Mouse (Mus musculus): ENCODE measurements around the gene Slc35e3. TPM values are rescaled to one million over a fixed set of nuclear protein-coding genes. Genes with fewer than 3 reads are reported as not detected.

Gene Slc35e3
- polyA plus RNA-seq, 1 experiment from 2014 or later = 3.7 TPM

DNA sequence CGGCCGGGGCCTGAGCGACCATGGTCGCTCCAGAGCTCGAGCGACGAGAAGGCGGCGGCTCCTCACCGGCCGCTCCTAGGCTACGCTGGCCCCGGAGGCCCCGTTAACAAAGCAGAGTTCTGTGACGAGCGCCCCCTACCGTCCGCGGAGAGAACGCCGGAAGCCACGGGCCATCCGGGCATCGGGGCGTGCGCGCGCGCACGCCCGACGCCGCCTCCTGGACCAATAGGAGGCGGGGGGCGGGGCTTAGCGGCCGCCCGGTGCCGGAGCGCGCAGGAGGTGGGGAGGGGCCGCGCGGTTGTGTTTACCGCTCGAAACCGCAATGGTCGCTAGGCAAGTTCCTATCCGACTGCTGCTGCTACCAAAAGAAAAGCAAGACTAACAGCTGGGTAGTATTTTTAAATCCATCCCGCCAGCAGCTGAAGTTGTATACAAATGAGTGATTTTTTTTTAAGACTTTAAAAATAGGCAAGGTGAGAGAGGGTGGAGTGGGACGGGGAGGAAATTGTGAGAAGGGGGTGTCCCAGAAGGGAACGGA, 35.5 kb downstream of the Slc35e3 start, which contains the start of gene Mdm2:
Gene Mdm2 (minus strand): TSS at position 155 of the 538 bp plus-strand sequence.
- Histone ChIP-seq H3K36me3 (replicated peaks; ENCODE audit: insufficient read depth, low read length) (peaks cover 21% of the 10 kb centered on the region), H3K4me3 (ENCODE audit: low read depth, low read length) (peak within 1 kb of the TSS; percentile 88), H3K9me3 (ENCODE audit: low read length) (no peaks in the 10 kb centered on the region), H3K4me1 (ENCODE audit: insufficient read depth) (peaks cover 23% of the 10 kb centered on the region), H3K27ac (ENCODE audit: low read depth) (peak within 1 kb of the TSS; percentile 98), H3K27me3 (ENCODE audit: insufficient read depth, low read length) (no peaks in the 10 kb centered on the region), H3K4me2 (ENCODE audit: low read depth, low read length) (peak within 1 kb of the TSS; percentile 72), H3K9ac (replicated peaks) (peak within 1 kb of the TSS; percentile 96)
- ATAC-seq (peak; percentile 93), DNase-seq (peak; percentile 99)
- TF ChIP-seq EP300 (IDR thresholded peaks at IDR 0.05; ENCODE audit: low read depth) (no peak; the same call in 1 of the 2 replicates), CTCF (IDR thresholded peaks at IDR 0.05; ENCODE audit: low read depth) (peak; percentile 89)
- WGBS (ENCODE audit: insufficient replicate concordance) = under 1% methylated on average over 38 of the region's 52 CpGs

DNA sequence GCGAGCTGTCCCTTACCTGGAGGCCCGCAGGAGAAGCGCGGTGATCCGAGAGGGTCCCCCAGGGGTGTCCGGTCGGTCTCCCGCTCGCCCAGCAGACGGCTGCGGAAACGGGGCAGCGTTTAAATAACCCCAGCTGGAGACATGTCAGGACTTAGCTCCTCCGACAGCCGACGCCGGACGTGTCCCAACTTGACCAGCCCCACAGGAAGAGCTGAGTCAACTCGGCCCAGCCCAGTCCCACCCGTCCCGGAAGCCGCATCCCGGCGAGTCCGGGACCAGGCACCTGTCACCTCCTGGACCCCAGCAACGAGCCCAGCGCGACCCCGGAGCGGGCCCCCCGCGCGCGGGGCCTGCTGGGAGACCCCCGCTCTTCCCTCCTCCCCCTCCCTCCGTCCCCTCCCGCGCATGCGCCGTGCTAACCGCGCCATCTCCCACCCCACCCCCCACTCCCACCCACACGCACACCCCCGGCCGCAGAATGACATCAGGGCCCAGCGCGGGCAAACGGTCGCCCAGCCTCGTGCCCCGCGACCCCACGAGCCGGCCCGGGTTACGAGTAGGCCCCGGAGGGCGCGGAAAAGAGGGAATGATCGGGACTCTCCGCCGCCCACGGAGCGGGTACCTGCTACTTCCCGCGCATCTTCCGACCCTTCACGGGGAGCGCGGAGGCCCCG, 36.1 kb downstream of the Slc35e3 start:
- TF ChIP-seq EP300 (IDR thresholded peaks at IDR 0.05; ENCODE audit: low read depth) = no peak
- TF ChIP-seq CTCF (IDR thresholded peaks at IDR 0.05; ENCODE audit: low read depth) = no peak
- Histone ChIP-seq H3K9ac (replicated peaks) (peak overlapping the region; percentile 96), H3K9me3 (ENCODE audit: low read length) (no peaks in the 10 kb centered on the region), H3K36me3 (replicated peaks; ENCODE audit: insufficient read depth, low read length) (peaks cover 27% of the 10 kb centered on the region), H3K27me3 (ENCODE audit: insufficient read depth, low read length) (no peaks in the 10 kb centered on the region), H3K4me2 (ENCODE audit: low read depth, low read length) (peak overlapping the region; percentile 72), H3K4me1 (ENCODE audit: insufficient read depth) (peaks cover 23% of the 10 kb centered on the region), H3K4me3 (ENCODE audit: low read depth, low read length) (peak overlapping the region; percentile 88), H3K27ac (ENCODE audit: low read depth) (peak overlapping the region; percentile 98)
- DNase-seq (peak; percentile 86), ATAC-seq (peak; percentile 71)
- WGBS (ENCODE audit: insufficient replicate concordance) = under 1% methylated on average over 58 of the region's 71 CpGs

- ATAC-seq = no peak
- TF ChIP-seq EP300 (IDR thresholded peaks at IDR 0.05; ENCODE audit: low read depth) = no peak
- no peak for TF ChIP-seq CTCF (IDR thresholded peaks at IDR 0.05; ENCODE audit: low read depth)
- peaks cover 23% of the 10 kb centered on the region for H3K4me1 ChIP-seq (ENCODE audit: insufficient read depth)
Measured at GRCm38 (mm10) chr10:117709326-117709830, 36.8 kb downstream of the Slc35e3 start.

GRCm38 (mm10) chr10:117708856-117709255, 37.3 kb downstream of the Slc35e3 start:
- Histone ChIP-seq H3K9ac (replicated peaks) (peak overlapping the region; percentile 96), H3K27ac (ENCODE audit: low read depth) (peak overlapping the region; percentile 98; the same call in 1 of the 2 replicates), H3K4me2 (ENCODE audit: low read depth, low read length) (peak overlapping the region; percentile 72), H3K36me3 (replicated peaks; ENCODE audit: insufficient read depth, low read length) (peaks cover 31% of the 10 kb centered on the region), H3K27me3 (ENCODE audit: insufficient read depth, low read length) (no peaks in the 10 kb centered on the region), H3K9me3 (ENCODE audit: low read length) (no peaks in the 10 kb centered on the region), H3K4me3 (ENCODE audit: low read depth, low read length) (peak overlapping the region; percentile 88), H3K4me1 (ENCODE audit: insufficient read depth) (peaks cover 23% of the 10 kb centered on the region)
- 39% methylated on average over 9 of the region's 9 CpGs for WGBS (ENCODE audit: insufficient replicate concordance)
- DNase-seq = no peak
- ATAC-seq = no peak
- no peak for TF ChIP-seq EP300 (IDR thresholded peaks at IDR 0.05; ENCODE audit: low read depth)
- TF ChIP-seq CTCF (IDR thresholded peaks at IDR 0.05; ENCODE audit: low read depth) = no peak

More at GRCm38 (mm10) chr10:117709326-117709830, 36.8 kb downstream of the Slc35e3 start:
- WGBS (ENCODE audit: insufficient replicate concordance) = 17% methylated on average over 12 of the region's 12 CpGs
- no peak for DNase-seq
- Histone ChIP-seq H3K4me2 (ENCODE audit: low read depth, low read length) (peak overlapping the region; percentile 72), H3K4me3 (ENCODE audit: low read depth, low read length) (peak overlapping the region; percentile 88), H3K9me3 (ENCODE audit: low read length) (no peaks in the 10 kb centered on the region), H3K36me3 (replicated peaks; ENCODE audit: insufficient read depth, low read length) (peaks cover 30% of the 10 kb centered on the region), H3K27me3 (ENCODE audit: insufficient read depth, low read length) (no peaks in the 10 kb centered on the region), H3K9ac (replicated peaks) (peak overlapping the region; percentile 96), H3K27ac (ENCODE audit: low read depth) (peak overlapping the region; percentile 98)

DNA sequence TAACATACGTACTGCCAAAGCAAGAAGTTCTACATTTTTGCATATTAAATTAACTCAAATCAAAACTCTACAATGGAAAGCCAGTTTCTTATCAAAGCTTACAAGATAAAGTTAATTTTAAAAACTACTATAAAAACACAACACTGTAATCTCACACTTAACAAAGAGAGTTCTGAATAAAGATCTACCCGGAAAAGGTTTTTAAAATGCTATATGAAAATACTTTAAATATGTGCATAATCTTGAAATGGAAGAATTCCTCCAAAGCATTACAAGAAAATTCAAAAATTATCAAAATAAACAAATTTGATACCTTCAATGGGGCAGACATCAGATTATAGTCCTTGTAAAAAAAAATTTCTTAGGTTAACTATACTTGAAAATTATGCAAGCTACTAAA, 37.8 kb downstream of the Slc35e3 start:
- H3K27me3 ChIP-seq (ENCODE audit: insufficient read depth, low read length) = no peaks in the 10 kb centered on the region
- peak overlapping the region; percentile 72 for H3K4me2 ChIP-seq (ENCODE audit: low read depth, low read length)
- no peak for DNase-seq
- H3K36me3 ChIP-seq (replicated peaks; ENCODE audit: insufficient read depth, low read length) = peaks cover 36% of the 10 kb centered on the region
- WGBS (ENCODE audit: insufficient replicate concordance) = 88% methylated on average over 2 of the region's 2 CpGs
- no peak for ATAC-seq
- H3K27ac ChIP-seq (ENCODE audit: low read depth) = no peak overlapping the region
- H3K9ac ChIP-seq (replicated peaks) = no peak overlapping the region
- peaks cover 23% of the 10 kb centered on the region for H3K4me1 ChIP-seq (ENCODE audit: insufficient read depth)
- H3K4me3 ChIP-seq (ENCODE audit: low read depth, low read length) = peak overlapping the region; percentile 88; the same call in 1 of the 2 replicates
- H3K9me3 ChIP-seq (ENCODE audit: low read length) = no peaks in the 10 kb centered on the region
- no peak for TF ChIP-seq CTCF (IDR thresholded peaks at IDR 0.05; ENCODE audit: low read depth)
- no peak for TF ChIP-seq EP300 (IDR thresholded peaks at IDR 0.05; ENCODE audit: low read depth)

DNA sequence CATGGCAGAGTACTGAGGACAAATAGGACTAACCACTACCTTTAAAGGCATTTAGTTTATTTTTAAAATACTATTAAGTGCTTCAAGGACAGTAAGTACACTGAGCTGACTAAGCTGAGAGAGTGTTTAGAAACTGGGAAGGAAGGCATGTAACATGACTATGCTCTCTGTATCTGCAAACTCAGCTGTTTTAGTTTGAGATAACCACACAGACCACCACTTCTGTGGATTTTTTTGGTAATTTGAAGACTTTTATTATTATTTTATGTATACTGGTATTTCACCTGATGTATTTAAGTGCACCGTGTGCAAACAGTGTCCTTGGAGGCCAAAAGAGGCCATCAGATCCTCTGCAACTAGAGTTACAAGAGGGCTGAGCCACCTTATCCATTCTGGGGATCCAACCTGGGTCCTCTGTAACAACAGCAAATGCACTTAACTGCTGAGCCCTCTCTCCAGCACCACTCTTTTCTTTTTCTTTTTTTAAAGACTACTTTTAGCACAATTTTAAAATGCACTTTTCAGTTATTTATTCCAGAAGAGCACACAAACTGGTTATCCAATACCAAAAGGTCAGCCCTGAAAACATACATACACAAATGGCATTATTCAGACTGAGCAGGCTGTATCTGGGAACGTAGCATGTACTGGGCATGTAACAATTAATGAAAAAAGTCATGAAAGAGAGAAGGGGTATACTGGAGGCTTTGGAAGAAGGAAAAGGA, 38.9 kb downstream of the Slc35e3 start:
- H3K9me3 ChIP-seq (ENCODE audit: low read length) = no peaks in the 10 kb centered on the region
- DNase-seq (no peak), ATAC-seq (no peak)
- peaks cover 47% of the 10 kb centered on the region for H3K36me3 ChIP-seq (replicated peaks; ENCODE audit: insufficient read depth, low read length)
- TF ChIP-seq CTCF (IDR thresholded peaks at IDR 0.05; ENCODE audit: low read depth) (no peak), EP300 (IDR thresholded peaks at IDR 0.05; ENCODE audit: low read depth) (no peak)
- WGBS (ENCODE audit: insufficient replicate concordance) = 85% methylated on average over 2 of the region's 2 CpGs
- no peak overlapping the region for H3K4me2 ChIP-seq (ENCODE audit: low read depth, low read length)
- H3K9ac ChIP-seq (replicated peaks) = no peak overlapping the region
- no peak overlapping the region for H3K4me3 ChIP-seq (ENCODE audit: low read depth, low read length)
- no peak overlapping the region for H3K27ac ChIP-seq (ENCODE audit: low read depth)
- H3K27me3 ChIP-seq (ENCODE audit: insufficient read depth, low read length) = no peaks in the 10 kb centered on the region
- peaks cover 23% of the 10 kb centered on the region for H3K4me1 ChIP-seq (ENCODE audit: insufficient read depth)

All from liver, postnatal 0 days (tissue).